Mouse (Mus musculus) kidney, adult 2 months (tissue): ENCODE measurements at regions not wholly inside any gene's neighbourhood (a gene's known extent, or its start where the extent isn't known, plus 50 kb on each side); places are given as distances from the start of the nearest gene placed in this dataset.

Source experiments
- CTCF ChIP-seq: fragments of 200-500 bp; conservative IDR thresholded peaks from 2 replicates; pipeline ENCODE4 v1.5.1; 2011; ENCODE audit warnings: low read depth, mild to moderate bottlenecking, control low read depth, low read length, moderate library complexity, mixed read lengths; ENCODE audit not compliant: insufficient read depth, insufficient read length
- POLR2A ChIP-seq: fragments of 200-500 bp; IDR thresholded peaks from one replicate; pipeline ENCODE4 v1.6.1; 2011; ENCODE audit warnings: low read depth, low read length, control low read depth

DNA sequence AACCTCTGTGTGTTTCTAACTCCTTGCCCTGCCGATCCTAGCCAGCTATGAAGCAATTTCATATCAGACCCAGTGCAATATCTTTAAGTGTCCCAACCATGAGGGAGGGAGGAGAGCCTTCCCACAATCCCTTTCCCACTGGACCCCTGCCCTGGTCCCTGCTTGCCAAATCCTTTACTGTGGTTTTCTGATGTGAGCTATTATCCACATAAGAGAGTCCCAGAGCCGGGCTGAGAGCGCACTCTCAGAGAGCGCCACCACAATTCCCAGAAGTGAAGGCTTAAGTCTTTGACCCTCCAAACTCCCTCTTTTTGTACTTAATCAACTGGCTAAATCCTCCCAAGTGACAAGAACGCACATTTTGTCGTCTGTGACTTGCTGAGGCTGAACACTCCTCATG is 107.4 kb upstream of the Eomes start:
- no peak for TF ChIP-seq POLR2A
- no peak for TF ChIP-seq CTCF
